Mouse (Mus musculus): ENCODE results near the gene Nodal.
"Not testable (repeated sequence)": the region's sequence is repeated elsewhere in the genome, so short reads cannot be mapped to it uniquely, and the experiment has no call there.

- not testable (repeated sequence) for TF ChIP-seq POLR2A (IDR thresholded peaks at IDR 0.05; ENCODE audit: low read depth, low read length); CTCF (IDR thresholded peaks at IDR 0.05; ENCODE audit: borderline replicate concordance, insufficient read depth, low read length)
These were observed 35.4 kb downstream of the Nodal start for GRCm38 (mm10) chr10:61453171-61453570.

Data from embryonic fibroblast, embryonic 13.5 days (primary cell).